Mouse (Mus musculus): Measurements from ENCODE around the gene Cdc37.

- TF ChIP-seq GATA1 (IDR thresholded peaks at IDR 0.05; ENCODE audit: low read length) (no peak), TAL1 (IDR thresholded peaks at IDR 0.05; ENCODE audit: low read length) (no peak)
Measured at GRCm38 (mm10) chr9:21132102-21132775, 17.5 kb downstream of the Cdc37 start.
